Mouse (Mus musculus) cerebellum, adult 2 months (tissue): ENCODE results near the gene Igf1r. TPM values are rescaled to one million over a fixed set of nuclear protein-coding genes. Genes with fewer than 3 reads are reported as not detected.

Experiments used
- DNase-seq, 2 experiments: peaks; one replicate each; pipeline ENCODE4 v3.0.0; 2021
- H3K27ac ChIP-seq: fragments of 200-500 bp; 2 replicates; pipeline ENCODE4 v1.5.1; 2012; ENCODE audit warnings: low read length, control low read depth, inconsistent platforms; ENCODE audit not compliant: insufficient read depth
- H3K27me3 ChIP-seq: fragments of 200-500 bp; 2 replicates; pipeline ENCODE4 v1.6.1; 2012; ENCODE audit warnings: inconsistent platforms, mild to moderate bottlenecking, low read length, moderate library complexity; ENCODE audit not compliant: control insufficient read depth, insufficient read depth
- H3K4me1 ChIP-seq: fragments of 200-500 bp; 2 replicates; pipeline ENCODE4 v1.6.1; 2011; ENCODE audit warnings: low read length; ENCODE audit not compliant: control insufficient read depth, insufficient read depth
- H3K4me3 ChIP-seq: fragments of 200-500 bp; replicated peaks from 2 replicates; pipeline ENCODE3; 2011; ENCODE audit warnings: mild to moderate bottlenecking, low read depth, low read length, control low read depth; ENCODE audit not compliant: insufficient read depth
- CTCF ChIP-seq: fragments of 200-500 bp; IDR thresholded peaks from 2 replicates; pipeline ENCODE4 v1.5.1; 2011; ENCODE audit warnings: low read depth, mild to moderate bottlenecking, control low read depth, low read length, moderate library complexity, borderline replicate concordance; ENCODE audit not compliant: insufficient read depth
- POLR2A ChIP-seq: fragments of 200-500 bp; IDR thresholded peaks from 2 replicates; pipeline ENCODE4 v1.6.1; 2011; ENCODE audit warnings: low read length, control low read depth, borderline replicate concordance; ENCODE audit not compliant: insufficient read depth
- WGBS: fragments of 180-500 bp; shearing (Covaris S2); methylation state at CpG from one replicate; pipeline ENCODE4 v1.1.7; 2018; 5-methylcytosine and 5-hydroxymethylcytosine counted together
- polyA plus RNA-seq: library from polyadenylated mRNA; depleted of rRNA; stranded (reverse); fragments of >200 nt; gene quantifications from 2 replicates; pipeline ENCODE4 v1.2.3, GENCODE M21; 2012

Igf1r gene
- polyA plus RNA-seq, 1 experiment, result 20.5 TPM

DNA sequence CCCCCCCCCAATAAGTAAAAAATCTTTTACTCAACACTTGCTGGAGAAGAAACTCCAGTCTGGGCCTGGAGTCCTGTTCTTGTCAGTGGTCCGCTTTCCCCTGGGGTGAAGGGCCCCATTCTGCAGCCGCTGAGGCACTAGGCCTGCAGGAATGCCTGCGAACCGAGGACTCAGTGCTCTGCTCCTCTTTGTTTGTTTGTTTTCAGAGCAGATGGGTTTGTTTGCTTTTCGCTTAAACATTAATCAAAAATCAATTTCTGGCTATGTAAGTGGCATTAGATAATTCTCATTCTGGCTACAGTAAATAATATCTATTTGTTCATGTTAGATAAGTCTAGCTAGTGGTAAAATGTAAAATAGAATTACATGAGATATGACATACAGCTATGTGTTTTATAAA lies 167.0 kb downstream of the Igf1r start:
- no peak overlapping the region for H3K27ac ChIP-seq
- TF ChIP-seq POLR2A (no peak), CTCF (no peak)
- DNase-seq, result no peak
- H3K4me1 ChIP-seq, result peaks cover 7% of the 10 kb centered on the region; the same call in 1 of the 2 replicates
- WGBS, result 90% methylated on average over 5 of the region's 5 CpGs
- no peaks in the 10 kb centered on the region for H3K27me3 ChIP-seq
- no peak overlapping the region for H3K4me3 ChIP-seq

DNA sequence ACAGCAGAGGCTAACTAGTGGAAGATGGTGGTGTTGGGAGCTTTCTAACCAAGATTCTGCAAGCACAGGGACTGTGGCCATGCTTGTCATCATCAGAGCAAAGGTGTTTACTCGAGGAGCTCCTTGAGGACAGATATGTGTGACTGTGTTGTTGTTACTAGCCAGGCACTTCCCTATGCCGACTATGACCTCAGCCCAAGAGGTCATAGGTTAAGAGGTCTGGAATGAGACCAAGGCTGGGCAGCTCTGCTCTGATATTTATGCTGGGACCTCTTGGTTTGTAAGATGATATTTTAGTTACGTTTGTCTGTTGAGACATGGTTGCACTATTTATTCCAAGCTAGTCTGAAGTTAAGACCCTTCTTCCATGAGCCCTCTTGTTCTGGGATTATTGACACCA lies 169.8 kb downstream of the Igf1r start:
- Histone ChIP-seq H3K27me3 (no peaks in the 10 kb centered on the region), H3K27ac (no peak overlapping the region), H3K4me1 (peaks cover 3% of the 10 kb centered on the region; the same call in 1 of the 2 replicates), H3K4me3 (no peak overlapping the region)
- no peak for TF ChIP-seq POLR2A
- no peak for TF ChIP-seq CTCF
- DNase-seq, result no peak
- 86% methylated on average over 3 of the region's 3 CpGs for WGBS

DNA sequence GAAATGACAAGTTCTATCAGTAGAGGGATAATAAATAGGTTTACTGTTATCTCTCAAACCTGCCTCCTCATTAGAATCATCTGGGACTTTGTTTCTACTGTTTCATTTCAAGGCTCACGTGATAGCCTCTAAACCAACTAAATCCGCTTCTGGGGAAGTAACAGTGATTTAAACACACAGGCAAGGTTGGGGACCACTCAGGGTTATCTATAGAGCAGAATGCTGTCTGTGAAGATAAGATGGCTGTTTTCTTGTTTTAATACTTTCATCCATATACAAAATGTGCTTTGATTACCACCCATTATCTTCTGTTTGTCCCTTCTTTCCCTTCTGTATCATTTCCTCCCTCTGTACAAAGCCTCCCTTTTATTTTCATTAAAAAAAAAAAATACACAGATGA lies 172.7 kb downstream of the Igf1r start:
- no peak overlapping the region for H3K27ac ChIP-seq
- WGBS, result 95% methylated on average over 2 of the region's 2 CpGs
- H3K4me3 ChIP-seq, result no peak overlapping the region
- no peak for DNase-seq
- TF ChIP-seq POLR2A (no peak), CTCF (no peak)
- peaks cover 9% of the 10 kb centered on the region; the same call in 1 of the 2 replicates for H3K4me1 ChIP-seq
- no peaks in the 10 kb centered on the region for H3K27me3 ChIP-seq

DNA sequence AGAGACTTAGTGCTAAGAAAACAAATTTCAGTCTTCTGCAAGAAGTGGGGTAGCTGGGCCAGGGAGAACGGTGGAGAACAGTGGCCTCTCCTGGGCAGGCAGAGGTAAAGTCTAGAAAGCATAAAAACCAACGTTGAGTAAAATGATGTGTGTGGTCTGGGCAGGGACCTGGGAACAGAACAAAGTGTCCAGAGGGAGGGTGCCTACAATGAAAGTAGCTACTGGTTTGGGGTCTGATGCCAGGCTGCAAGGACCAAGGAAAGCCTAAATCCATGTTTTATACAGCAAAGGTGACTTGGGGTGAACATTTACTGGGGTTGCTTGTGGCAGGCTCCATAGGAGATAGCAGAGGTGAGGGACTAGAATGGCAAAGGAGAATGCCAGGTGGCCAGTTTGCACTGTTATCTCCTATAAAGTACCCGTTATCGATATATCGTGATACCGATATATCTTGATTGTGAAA lies 175.2 kb downstream of the Igf1r start:
- TF ChIP-seq POLR2A (no peak), CTCF (peak; percentile 80)
- no peak overlapping the region for H3K4me3 ChIP-seq
- H3K4me1 ChIP-seq, result peaks cover 20% of the 10 kb centered on the region
- WGBS, result 16% methylated on average over 6 of the region's 6 CpGs
- H3K27me3 ChIP-seq, result no peaks in the 10 kb centered on the region
- H3K27ac ChIP-seq, result no peak overlapping the region
- DNase-seq, result peak; percentile 60 to 64

DNA sequence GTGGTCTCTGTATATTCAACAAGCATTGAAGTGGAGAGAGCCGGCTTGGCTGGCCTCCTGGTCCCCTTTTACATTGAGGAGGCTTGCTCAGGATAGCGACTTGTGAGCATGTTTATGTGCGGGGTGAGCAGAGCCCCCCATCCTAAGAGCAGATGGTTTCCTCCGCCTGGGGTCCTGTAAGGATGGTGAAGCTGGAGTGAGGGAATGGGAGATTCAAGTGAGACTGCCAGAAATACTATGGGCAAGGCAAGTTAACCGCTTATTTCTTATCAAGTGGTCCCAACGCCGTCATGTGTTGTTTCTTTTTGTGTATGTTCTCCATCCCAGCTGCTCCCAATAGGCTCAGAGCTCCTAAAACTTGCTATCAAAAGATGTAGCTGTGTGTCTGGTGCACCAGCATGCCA lies 175.6 kb downstream of the Igf1r start:
- no peak for TF ChIP-seq POLR2A
- TF ChIP-seq CTCF, result no peak
- H3K4me1 ChIP-seq, result peaks cover 20% of the 10 kb centered on the region
- 9% methylated on average over 7 of the region's 7 CpGs for WGBS
- H3K27me3 ChIP-seq, result no peaks in the 10 kb centered on the region
- H3K4me3 ChIP-seq, result peak overlapping the region; percentile 97
- H3K27ac ChIP-seq, result no peak overlapping the region
- DNase-seq, result peak; percentile 37 to 41

DNA sequence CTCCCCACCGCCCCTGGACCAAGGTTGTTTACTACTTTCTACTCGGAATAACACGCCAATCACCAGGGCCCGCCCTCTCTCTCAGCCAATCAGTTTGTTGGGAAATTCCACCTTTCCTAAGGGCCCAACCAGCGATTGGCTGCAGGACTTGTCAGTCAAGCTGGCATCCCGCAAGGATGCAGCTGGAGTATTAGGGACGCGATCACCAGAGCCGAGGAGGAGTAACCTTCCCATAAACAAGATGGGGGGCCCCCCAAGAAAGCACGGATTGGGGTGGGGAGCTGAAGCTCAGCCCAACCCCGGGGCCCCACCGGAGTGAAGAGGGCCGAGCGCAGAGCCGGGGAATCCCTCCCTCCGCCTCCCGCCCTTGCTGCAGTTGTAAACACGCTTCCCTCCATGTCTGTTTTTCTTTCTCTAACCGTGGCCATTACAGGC lies 176.5 kb downstream of the Igf1r start:
- peak overlapping the region; percentile 90 for H3K27ac ChIP-seq
- TF ChIP-seq POLR2A (peak; percentile 64; the same call in 1 of the 2 replicates), CTCF (no peak)
- H3K27me3 ChIP-seq, result no peaks in the 10 kb centered on the region
- peak overlapping the region; percentile 97 for H3K4me3 ChIP-seq
- peaks cover 20% of the 10 kb centered on the region for H3K4me1 ChIP-seq
- WGBS, result under 1% methylated on average over 19 of the region's 19 CpGs
- peak; percentile 99 to 100 for DNase-seq

DNA sequence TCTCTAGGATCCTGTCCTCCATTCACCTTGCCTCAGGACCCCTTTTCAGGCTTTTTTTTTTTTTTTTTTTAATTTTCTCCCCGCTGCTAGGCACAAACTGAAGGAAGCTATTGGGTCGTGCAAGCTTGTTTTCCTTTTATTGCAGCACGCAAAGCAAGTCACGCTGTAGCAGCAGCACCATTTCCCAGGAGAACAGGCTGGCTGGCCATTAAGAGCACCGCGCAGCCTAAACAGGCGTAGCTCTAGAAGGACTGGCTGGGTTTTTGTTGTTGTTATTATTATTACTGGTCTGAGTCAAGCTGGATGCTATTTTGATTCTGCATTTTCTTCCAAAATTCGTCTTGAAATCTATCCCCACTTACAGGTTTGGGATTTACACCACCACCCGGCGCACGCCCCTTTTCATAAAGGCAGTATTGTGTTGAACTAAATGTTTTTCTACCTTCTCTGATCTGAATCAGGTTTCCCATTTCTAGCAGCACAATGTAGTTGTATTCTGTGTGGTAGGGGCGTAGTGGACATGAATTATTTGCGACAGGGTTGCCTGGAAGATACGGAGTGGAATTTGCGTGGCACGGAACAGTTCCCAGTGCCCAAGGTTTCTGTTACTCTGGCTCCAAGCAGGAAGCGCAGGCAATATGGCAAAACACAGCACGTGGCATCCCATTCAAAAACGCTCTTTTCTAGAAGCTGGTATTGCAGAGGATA lies 177.1 kb downstream of the Igf1r start:
- WGBS, result 1% methylated on average over 19 of the region's 19 CpGs

More for the DNA sequence above, 177.1 kb downstream of the Igf1r start:
- DNase-seq, result peak; percentile 95 to 98
- TF ChIP-seq CTCF (no peak), POLR2A (peak; percentile 64; the same call in 1 of the 2 replicates)
- Histone ChIP-seq H3K27me3 (no peaks in the 10 kb centered on the region), H3K27ac (peak overlapping the region; percentile 90), H3K4me3 (peak overlapping the region; percentile 97), H3K4me1 (peaks cover 20% of the 10 kb centered on the region)
